Mouse (Mus musculus): ENCODE measurements at regions not wholly inside any gene's neighbourhood (a gene's known extent, or its start where the extent isn't known, plus 50 kb on each side); places are given as distances from the start of the nearest gene placed in this dataset.

DNA sequence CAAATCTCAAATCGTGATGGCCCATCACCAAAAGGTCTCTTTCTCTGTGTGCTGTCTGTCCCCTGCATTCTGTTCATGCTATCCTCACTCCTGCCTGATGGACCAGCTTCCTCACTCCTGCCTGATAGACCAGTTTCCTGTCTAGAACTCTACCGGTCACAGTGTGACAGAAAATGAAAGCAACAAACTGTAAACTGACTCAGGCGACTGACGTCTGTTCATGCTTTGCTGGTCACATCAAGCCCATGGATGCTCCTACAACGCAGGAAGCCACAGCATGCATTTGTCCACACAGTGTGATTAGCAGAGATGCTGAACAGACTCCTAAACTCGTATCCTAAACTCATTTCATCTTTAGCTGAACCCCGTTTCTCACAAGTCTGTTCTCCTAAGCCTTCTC is 227.3 kb upstream of the N4bp1 start:
- no peak for DNase-seq (ENCODE audit: low spot score)

DNA sequence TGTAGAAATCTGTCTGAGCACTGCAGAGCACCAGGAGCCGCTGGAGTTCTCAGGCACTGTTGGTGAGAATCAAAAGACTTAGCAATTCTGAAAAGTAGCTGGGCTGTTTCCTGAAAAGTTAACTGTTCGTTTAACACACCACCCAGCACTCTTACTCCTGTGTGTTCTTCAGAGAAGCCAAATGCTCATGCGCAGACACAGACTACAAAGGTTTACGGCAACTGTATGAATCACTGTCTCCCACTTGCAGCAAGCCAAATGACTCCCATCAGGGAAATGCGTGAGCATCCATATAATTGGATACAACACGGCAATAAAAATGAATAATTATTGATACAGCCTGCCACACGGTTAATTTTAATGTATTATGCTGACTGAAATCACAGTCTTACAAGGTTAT is 220.0 kb upstream of the N4bp1 start:
- no peak for DNase-seq (ENCODE audit: low spot score)

- peak; percentile 5 for DNase-seq (ENCODE audit: low spot score)
Measured at GRCm38 (mm10) chr8:87095211-87095610, 210.2 kb upstream of the N4bp1 start.

GRCm38 (mm10) chr8:87094685-87095084 is 209.6 kb upstream of the N4bp1 start:
- DNase-seq (ENCODE audit: low spot score): no peak

GRCm38 (mm10) chr8:87093716-87094115 is 208.7 kb upstream of the N4bp1 start:
- no peak for DNase-seq (ENCODE audit: low spot score)

DNA sequence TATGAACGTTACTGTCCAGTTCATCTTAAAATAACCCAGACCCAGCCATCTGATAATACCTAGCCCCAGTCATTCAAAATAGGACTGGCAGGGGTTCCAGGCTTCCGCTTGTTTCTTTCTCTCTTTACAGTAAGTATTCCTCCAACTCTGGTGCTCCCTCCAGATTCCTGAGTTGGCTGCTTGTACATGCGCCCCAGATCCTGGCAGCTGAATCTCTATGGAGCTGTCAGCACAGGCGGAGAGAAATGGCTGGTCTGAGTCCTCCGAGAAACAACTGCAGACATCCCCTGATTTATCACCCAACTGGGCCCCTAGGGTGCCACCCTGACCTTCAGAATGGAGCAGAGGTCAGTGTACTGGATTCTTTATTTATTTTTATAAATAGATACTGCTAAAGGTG is 208.0 kb upstream of the N4bp1 start:
- DNase-seq (ENCODE audit: low spot score): no peak

GRCm38 (mm10) chr8:87087451-87088095 is 202.5 kb upstream of the N4bp1 start:
- DNase-seq (ENCODE audit: low spot score): no peak

- no peak for DNase-seq (ENCODE audit: low spot score)
Measured at GRCm38 (mm10) chr8:87078260-87078659, 193.2 kb upstream of the N4bp1 start.

GRCm38 (mm10) chr8:87075921-87076320 is 190.9 kb upstream of the N4bp1 start:
- DNase-seq (ENCODE audit: low spot score): no peak

DNA sequence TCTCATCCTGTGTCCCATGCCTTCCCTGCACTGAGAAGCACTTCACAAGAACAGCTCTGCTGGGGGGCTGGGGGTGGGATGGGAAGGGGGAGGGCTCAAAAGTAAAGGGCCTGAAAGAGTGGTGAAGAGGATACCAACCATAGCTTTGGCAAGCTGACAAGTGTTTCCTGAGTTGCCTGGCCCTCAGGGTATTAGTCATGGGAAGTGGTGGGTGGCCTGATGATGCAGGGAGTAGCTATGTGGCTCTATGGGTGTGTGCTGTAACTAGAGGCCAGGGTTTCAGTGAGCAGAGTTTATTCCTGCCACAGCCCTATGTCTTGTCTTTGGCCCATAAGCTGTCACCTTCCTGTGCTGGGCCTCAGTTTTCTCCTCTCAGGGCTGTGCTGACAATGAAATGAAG is 186.2 kb upstream of the N4bp1 start:
- no peak for DNase-seq (ENCODE audit: low spot score)

DNA sequence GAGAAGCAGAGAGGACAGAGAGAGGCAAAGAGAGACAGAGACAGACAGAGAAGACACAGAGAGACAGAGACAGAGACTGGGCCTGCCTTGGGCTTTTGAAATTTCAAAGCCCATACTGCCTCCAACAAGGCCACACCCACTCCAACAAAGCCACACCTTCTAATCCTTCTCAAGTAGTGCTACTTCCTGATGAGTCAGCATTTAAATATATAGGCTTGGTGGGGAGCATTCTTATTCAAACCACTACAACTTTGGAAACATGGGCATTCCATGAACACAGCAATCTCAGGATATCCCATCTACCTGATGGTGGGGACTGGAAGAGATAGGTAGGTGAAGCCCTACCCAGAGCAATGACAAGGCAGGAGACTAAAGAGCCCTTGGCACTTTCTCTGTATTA is 182.0 kb upstream of the N4bp1 start:
- DNase-seq (ENCODE audit: low spot score): no peak

GRCm38 (mm10) chr8:87064768-87065167 is 179.7 kb upstream of the N4bp1 start:
- DNase-seq (ENCODE audit: low spot score): no peak

GRCm38 (mm10) chr8:87064250-87064747 is 179.2 kb upstream of the N4bp1 start:
- no peak for DNase-seq (ENCODE audit: low spot score)

DNA sequence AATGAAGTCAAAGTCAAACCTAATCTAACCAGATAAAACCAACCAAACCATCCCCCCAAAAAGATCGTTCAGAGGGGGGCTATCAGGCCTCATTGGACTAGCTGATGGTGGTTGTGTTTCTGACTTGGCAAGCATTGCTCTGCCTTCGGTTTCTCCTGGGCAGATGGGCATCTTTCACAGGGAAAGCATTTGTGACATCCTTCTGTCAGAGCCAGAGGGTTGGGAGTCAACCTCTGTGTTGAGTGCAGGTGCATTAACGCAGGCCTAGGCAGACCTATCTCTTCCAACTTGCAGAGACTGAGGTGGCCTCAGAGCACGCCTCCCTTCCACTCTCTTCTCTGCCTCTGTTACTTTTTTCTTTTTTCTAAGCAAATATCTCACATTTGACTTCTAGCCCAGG is 178.5 kb upstream of the N4bp1 start:
- no peak for DNase-seq (ENCODE audit: low spot score)

- no peak for DNase-seq (ENCODE audit: low spot score)
Measured at GRCm38 (mm10) chr8:87049746-87050145, 164.7 kb upstream of the N4bp1 start.

- no peak for DNase-seq (ENCODE audit: low spot score)
Measured at GRCm38 (mm10) chr8:87049196-87049595, 164.1 kb upstream of the N4bp1 start.

- DNase-seq (ENCODE audit: low spot score): no peak
Measured at GRCm38 (mm10) chr8:87046590-87046989, 161.5 kb upstream of the N4bp1 start.

- DNase-seq (ENCODE audit: low spot score): no peak
Measured at GRCm38 (mm10) chr8:87043016-87043415, 158.0 kb upstream of the N4bp1 start.

DNA sequence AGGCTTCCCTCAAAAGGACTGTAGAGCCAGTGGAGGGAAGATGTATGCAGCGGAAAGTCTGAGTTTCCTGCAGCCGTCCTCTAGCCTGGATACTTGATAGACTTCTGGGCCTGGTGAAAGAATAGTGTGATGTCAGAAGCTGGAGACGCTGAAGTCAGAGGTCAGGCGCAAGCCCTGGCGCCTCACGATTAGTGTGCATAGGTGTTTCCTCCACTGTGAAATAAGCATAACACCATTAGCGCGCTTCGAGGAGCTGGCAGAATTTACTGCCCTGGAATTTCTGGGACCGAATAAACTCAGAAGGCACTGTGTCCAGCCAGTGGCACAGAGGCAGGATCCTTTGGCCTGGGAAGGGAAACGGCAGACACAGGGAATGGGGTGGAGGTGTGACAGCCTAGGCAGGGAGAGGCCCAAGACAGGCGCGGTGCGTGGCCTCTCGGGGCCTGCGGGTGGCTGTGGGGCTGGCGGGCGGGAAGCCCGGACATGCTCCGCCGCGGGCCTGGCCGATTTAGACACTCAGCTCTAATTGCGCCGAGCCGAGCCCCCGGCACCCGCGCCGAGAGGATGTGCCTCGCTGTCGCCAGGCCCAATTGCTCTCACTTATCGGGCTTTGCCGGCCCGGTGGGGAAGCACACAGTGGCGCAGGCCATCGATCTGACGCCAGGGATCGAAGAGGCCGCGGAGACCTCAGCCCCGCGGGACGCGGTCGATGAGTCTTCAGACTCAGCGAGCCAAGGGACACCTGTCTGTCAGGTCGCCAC is 152.7 kb upstream of the N4bp1 start:
- peak; percentile 3 for DNase-seq (ENCODE audit: low spot score)

DNA sequence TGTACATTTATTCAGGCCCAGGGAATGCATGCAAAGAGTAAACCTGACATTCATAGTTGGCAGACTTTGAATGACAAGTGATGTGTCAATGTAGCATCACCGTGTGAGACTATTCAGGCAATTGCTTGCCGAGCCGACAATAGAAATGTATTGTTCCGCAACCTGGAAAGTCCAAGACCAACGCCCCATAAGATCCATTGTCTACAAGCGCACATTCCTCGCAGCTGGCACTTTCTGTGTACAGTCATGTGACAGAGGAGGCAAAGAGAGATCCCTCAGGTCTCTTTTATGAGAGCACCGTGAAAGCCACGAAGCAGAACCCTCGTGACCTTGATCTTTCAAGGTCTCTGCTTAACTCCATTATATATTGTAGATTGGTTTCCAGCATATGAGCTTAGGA is 150.9 kb upstream of the N4bp1 start:
- DNase-seq (ENCODE audit: low spot score): no peak

GRCm38 (mm10) chr8:87028171-87028570 is 143.1 kb upstream of the N4bp1 start:
- no peak for DNase-seq (ENCODE audit: low spot score)

DNA sequence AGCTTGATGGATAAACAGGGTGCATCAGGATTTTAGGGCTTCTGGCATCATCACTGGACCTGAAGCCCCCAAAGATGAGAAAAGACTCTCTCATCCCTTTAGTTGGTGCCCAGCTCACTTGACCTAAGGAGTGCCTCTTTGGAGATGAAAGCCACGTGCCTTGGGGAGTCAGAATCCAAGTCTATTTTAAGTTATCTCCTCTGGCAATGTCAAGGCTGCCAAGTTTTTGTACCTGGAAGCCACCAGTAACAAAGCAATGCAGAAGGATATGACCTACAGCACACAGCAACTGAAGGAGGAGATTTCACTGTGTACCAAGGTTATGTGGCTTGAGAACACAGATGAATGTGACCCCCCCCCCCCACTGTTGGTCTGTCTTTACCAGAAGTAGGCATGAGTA is 140.9 kb upstream of the N4bp1 start:
- no peak for DNase-seq (ENCODE audit: low spot score)

- DNase-seq (ENCODE audit: low spot score): no peak
Measured at GRCm38 (mm10) chr8:87019795-87020194, 134.7 kb upstream of the N4bp1 start.

GRCm38 (mm10) chr8:86975546-86975945 is 90.5 kb upstream of the N4bp1 start:
- no peak for DNase-seq (ENCODE audit: low spot score)

Measured in testis, postnatal 14 days (tissue).